Mouse (Mus musculus) right cerebral cortex, postnatal 25 days (tissue): ENCODE data around the gene Slc25a21.
"Not testable (repeated sequence)": the region's sequence is repeated elsewhere in the genome, so short reads cannot be mapped to it uniquely, and the experiment has no call there.

Experiments
- DNase-seq: peaks from one replicate; pipeline ENCODE4 v3.0.0; 2022

Slc25a21 gene

DNA sequence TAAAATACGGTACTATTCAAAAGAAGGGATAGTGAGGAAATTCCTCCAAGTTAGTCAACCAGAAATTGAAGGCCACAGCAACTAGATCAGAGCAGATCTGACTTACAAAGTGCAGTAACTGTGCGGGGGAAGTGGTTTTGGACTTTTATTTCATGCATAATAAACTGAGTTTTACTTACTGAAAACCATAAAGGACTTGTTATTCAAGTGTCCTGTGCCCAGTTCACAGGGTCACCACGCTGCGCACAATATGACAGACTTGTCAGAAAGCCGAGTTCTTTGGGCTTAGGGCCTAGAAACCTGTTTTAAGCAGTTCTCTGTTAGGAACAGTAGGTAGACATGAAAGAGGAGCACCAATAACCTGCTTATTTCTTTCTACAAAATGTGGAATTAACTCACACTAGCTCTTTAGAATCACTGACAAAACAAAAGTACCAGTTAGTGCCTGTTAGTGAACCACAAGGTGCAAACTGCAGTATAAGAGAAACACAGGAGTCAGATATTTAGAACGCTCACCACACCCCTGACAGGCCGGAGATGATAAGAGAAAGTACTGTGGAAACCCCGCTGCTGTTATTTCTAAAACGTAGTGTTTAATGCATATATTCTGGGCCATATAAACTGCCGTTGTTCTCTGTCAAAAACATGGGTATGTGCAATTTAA, at the start of gene Slc25a21:
Gene Slc25a21, minus strand, starts transcription at position 110 of the 664 bp plus-strand sequence.
- no peak for DNase-seq

GRCm38 (mm10) chr12:57243671-57244495, 46.6 kb upstream of the Slc25a21 start:
- DNase-seq, result no peak

- no peak for DNase-seq
These were observed 36.1 kb upstream of the Slc25a21 start for GRCm38 (mm10) chr12:57233386-57233785.

DNA sequence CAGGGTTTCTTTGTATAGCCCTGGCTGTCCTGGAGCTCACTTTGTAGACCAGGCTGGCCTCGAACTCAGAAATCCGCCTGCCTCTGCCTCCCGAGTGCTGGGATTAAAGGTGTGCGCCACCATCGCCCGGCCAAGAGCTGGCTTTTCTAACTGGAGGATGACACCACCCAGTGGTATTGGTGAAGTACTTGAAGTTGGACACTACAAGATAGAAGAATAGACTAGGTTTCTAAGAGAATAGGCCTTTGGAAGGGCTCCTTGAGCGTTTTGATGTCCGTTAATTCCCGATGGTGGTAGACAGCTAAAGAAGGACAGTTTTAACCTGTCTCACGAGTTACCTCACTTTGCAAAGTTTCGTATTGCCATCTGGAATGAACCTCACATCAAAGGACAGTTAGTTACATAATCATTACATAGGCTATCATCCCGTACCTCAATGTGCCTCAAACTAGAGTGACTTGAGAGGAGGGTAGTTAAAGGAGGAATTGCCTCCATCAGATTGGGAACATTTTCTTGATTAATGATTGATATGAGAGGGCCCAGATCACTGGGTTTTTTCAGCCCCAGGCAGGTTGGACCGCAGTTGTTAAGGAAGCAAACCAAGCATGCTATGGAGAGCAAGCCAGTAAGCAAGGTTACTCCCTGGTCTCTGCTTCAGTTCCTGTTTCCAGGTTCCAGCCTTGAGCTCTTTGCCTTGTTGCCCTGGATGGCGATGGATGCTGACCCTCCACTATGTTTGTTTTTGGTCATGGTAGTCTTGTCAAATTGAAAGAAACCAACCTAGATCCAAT, 34.0 kb upstream of the Slc25a21 start:
- DNase-seq, result no peak

DNA sequence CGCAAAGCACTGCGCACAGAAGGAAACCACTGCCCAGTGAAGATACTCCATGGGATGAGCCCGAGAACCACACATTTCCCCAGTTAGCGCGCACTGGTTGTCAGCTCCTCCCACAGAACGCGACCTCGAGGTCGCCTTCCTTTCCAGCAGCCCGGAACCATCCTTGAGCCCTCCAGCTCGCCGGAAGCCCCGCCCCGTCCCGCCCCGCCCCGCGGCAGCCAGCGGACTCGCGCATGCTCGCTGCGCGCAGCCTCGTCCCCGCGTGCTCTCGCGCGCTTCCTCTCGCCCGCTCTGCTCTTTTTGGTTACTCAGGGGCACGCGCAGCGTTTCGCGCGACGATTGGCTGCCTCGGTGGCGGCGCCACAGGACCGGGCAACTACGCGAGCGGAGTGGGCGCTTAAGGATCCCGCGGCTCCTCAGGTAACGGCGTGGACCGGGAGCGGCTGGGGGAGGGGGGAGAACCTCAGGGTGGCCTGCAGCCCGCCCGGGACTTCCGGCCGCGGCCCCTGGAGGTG, 33.0 kb upstream of the Slc25a21 start, which contains the start of the genes Prps1l3 and Mipol1:
Gene Prps1l3, plus strand, starts transcription at position 221 of the 515 bp plus-strand sequence.
Gene Mipol1, plus strand, starts transcription at position 236 of the 515 bp plus-strand sequence.
- DNase-seq, result peak; percentile 88

GRCm38 (mm10) chr12:57229703-57230102, 32.4 kb upstream of the Slc25a21 start:
- DNase-seq, result no peak

- DNase-seq, result no peak
These were observed 30.5 kb upstream of the Slc25a21 start for GRCm38 (mm10) chr12:57227776-57228175.

DNA sequence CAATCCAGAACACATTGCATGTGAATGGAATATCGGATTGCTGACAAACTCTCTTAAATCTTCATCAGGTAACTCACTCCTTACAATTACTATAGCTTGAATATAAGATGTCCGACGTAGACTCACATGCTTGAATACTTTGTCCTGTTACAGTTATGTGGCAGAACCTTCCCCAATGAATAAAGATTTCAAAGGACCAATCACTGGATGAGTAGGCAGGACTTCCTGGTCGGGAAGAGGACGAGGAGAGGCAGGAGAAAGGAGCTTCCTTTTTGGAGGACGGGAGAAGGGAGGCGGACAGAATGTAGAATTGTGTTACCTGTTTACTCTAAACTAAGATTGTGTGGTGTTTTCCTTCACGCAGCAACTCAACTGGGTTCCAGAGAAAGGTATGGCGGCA, 29.1 kb upstream of the Slc25a21 start:
- no peak for DNase-seq

DNA sequence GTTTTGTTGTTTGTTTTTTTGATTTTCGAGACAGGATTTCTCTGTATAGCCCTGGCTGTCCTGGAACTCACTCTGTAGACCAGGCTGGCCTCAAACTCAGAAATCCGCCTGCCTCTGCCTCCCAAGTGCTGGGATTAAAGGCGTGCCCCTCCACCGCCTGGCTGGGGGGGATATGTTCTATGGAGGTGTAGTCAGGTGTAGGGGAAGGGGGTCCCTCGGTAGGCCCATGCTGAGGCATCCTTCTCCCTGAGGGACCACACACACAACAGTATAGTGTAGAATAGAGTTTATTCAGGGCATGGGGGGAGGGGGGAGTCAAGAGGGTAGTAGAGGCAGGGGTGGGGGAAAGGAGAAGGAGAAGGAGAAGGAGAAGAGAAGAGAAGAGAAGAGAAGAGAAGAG, 15.2 kb upstream of the Slc25a21 start:
- not testable (repeated sequence) for DNase-seq

DNA sequence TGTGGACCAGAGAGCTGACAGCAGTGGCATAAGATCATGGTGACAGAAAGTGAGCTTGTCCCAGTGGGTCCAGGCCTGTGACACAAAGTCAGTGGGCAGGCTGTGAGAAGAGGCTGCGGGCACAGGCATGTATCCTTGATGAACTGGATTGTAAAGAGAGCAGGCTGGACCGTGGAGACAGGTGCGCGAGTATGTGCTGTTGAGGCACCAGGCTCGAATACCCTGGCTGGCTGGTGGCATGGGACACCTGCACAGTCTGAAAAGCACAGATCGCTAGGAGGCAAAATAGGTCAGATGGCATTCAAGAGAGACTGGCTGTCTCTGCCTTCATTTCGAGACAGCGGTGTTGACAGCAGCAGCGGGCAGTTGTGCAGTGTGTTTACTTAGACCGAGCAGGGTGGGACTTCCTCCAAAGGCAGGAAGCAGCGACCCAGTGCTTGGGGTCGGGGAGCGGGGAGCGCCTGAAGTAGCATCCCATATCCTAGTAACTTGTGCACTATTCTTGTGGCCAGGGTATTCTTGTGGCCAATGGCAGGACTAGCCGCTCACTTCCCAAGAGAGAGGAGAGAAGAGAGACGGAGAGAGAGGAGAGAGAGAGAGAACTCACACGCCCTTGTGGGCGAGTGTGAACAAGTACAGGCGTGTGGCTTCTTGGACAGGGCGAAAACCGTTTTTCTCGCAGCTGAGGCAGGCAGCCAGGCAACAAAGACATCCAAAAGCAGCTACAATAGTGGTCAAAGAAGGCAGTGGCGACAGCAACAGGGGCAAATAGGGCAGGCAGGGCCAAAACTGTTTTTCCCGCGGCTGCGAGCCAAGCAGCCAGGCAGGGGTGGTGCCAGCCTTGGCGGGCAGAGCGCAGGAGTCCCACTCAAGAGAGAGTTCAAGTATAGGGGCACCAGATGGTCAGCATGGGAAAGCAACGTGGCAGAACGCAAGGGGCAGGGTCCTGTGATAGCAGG, 14.4 kb upstream of the Slc25a21 start:
- DNase-seq, result peak; percentile 19

- DNase-seq, result no peak
These were observed 7.1 kb upstream of the Slc25a21 start for GRCm38 (mm10) chr12:57204276-57204851.

- DNase-seq, result no peak
These were observed 4.6 kb upstream of the Slc25a21 start for GRCm38 (mm10) chr12:57201901-57202300.

DNA sequence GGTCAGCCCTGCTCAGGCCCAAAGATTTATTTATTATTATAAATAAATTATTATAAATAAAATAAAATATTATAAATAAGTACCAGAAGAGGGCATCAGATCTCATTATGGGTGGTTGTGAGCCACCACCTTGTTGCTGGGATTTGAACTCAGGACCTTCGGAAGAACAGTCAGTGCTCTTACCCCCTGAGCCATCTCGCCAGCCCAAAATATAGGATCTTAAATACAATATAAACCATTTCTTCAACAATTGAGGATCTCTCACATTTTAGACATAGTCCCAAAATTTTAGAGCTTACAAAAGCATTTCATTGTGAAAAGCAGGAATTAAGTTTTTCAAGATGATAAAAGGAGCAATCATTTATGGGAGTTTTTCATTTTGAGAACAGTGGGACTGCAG, 2.2 kb upstream of the Slc25a21 start:
- no peak for DNase-seq

DNA sequence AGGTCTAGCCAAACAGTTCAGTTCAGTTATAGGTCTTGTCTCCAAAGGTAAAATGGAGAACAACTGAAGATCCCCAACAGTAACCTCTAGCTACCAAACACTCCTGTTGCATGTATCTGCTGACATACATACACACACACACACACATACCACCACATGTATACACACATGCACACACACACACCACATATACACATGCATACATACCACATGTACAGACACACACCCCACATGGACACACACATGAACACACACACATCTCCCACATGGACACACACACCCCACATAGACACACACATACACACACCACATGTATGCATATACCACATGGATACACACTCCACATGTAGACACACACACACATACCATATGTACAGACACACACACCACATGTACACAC, 997 bp upstream of the Slc25a21 start:
- no peak for DNase-seq

GRCm38 (mm10) chr12:57196608-57197362, 487 bp downstream of the Slc25a21 start:
- peak; percentile 8 for DNase-seq

- DNase-seq, result no peak
These were observed 1.0 kb downstream of the Slc25a21 start for GRCm38 (mm10) chr12:57196286-57196607.

- DNase-seq, result no peak
These were observed 2.7 kb downstream of the Slc25a21 start for GRCm38 (mm10) chr12:57194609-57195008.

- no peak for DNase-seq
These were observed 10.2 kb downstream of the Slc25a21 start for GRCm38 (mm10) chr12:57187032-57187431.

GRCm38 (mm10) chr12:57186126-57186525, 11.1 kb downstream of the Slc25a21 start:
- DNase-seq, result no peak

GRCm38 (mm10) chr12:57185475-57185874, 11.8 kb downstream of the Slc25a21 start:
- no peak for DNase-seq
